Mouse (Mus musculus) fat pad, adult 2 months (tissue): ENCODE results near the gene Nrp1.

Experiments
- DNase-seq: peaks from one replicate; pipeline ENCODE4 v3.0.0-alpha.2; 2011; ENCODE audit warnings: low read depth, low spot score; ENCODE audit errors: extremely low read depth

Nrp1 gene

GRCm38 (mm10) chr8:128493801-128494200 lies 135.4 kb downstream of the Nrp1 start:
- DNase-seq: no peak

- DNase-seq: no peak
Observed at GRCm38 (mm10) chr8:128498836-128499235, 140.4 kb downstream of the Nrp1 start.

- DNase-seq: no peak
Observed at GRCm38 (mm10) chr8:128504136-128504829, 145.9 kb downstream of the Nrp1 start.

- no peak for DNase-seq
Observed at GRCm38 (mm10) chr8:128505866-128506265, 147.5 kb downstream of the Nrp1 start.

GRCm38 (mm10) chr8:128508723-128509122 lies 150.3 kb downstream of the Nrp1 start:
- no peak for DNase-seq

GRCm38 (mm10) chr8:128511021-128511420 lies 152.6 kb downstream of the Nrp1 start:
- DNase-seq: no peak

- DNase-seq: no peak
Observed at GRCm38 (mm10) chr8:128511732-128512131, 153.3 kb downstream of the Nrp1 start.

GRCm38 (mm10) chr8:128516846-128517446 lies 158.5 kb downstream of the Nrp1 start:
- no peak for DNase-seq

GRCm38 (mm10) chr8:128517546-128518102 lies 159.2 kb downstream of the Nrp1 start:
- no peak for DNase-seq

GRCm38 (mm10) chr8:128519366-128519765 lies 161.0 kb downstream of the Nrp1 start:
- DNase-seq: no peak

- DNase-seq: no peak
Observed at GRCm38 (mm10) chr8:128523825-128524224, 165.4 kb downstream of the Nrp1 start.

- DNase-seq: no peak
Observed at GRCm38 (mm10) chr8:128525912-128526311, 167.5 kb downstream of the Nrp1 start.

GRCm38 (mm10) chr8:128528591-128529383 lies 170.4 kb downstream of the Nrp1 start:
- no peak for DNase-seq

- no peak for DNase-seq
Observed at GRCm38 (mm10) chr8:128534442-128534871, 176.1 kb downstream of the Nrp1 start.

GRCm38 (mm10) chr8:128535685-128536084 lies 177.3 kb downstream of the Nrp1 start:
- no peak for DNase-seq

- no peak for DNase-seq
Observed at GRCm38 (mm10) chr8:128538378-128538777, 180.0 kb downstream of the Nrp1 start.

GRCm38 (mm10) chr8:128541355-128542090 lies 183.1 kb downstream of the Nrp1 start:
- DNase-seq: no peak

- no peak for DNase-seq
Observed at GRCm38 (mm10) chr8:128544128-128544846, 185.9 kb downstream of the Nrp1 start.

- DNase-seq: no peak
Observed at GRCm38 (mm10) chr8:128546287-128546686, 187.9 kb downstream of the Nrp1 start.

GRCm38 (mm10) chr8:128547361-128547760 lies 189.0 kb downstream of the Nrp1 start:
- no peak for DNase-seq
